Mouse (Mus musculus): ENCODE data around the gene Rtn2. TPM values are rescaled to one million over a fixed set of nuclear protein-coding genes. Genes with fewer than 3 reads are reported as not detected.
"Not testable (repeated sequence)": the region's sequence is repeated elsewhere in the genome, so short reads cannot be mapped to it uniquely, and the experiment has no call there.

Rtn2 gene
- polyA plus RNA-seq, 1 experiment from 2014 or later: 10.6 TPM

DNA sequence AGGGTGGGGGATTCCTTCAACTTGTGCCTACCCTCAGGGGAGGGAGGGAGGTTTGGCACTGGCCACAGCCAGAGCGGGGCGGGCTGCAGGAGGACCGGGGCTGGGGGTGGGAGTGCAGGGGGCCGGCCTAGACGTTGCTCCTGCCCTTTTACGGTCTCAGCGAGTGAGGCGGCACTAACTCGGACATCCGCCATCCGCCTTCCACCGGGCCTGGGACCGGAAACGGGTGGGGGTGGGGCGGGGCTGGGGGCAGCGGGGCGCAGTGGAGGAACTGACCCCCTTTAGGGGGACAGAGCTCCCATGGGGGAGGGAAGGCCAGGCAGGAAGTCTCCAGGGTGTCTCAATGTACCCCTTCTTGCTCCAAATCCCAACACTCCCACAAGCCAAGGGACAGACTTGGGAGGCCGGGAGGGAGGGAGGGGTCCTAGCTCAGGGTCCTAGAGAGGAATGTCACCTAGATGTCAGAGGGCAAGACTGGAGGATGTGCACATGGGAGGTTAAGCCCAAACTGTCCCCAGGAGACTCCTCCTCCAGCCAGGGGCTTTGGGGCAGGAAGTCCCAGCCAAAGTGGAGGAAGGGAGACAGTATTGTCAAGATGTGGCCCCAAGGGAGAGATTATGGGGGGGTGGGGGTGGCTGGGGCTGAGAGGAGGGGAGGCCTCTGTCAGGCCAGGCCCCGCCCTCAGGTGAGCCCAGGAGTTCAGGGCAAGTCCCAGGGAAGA, 12.5 kb upstream of the Rtn2 start:
- WGBS: under 1% methylated on average over 16 of the region's 19 CpGs
- H3K27me3 ChIP-seq (replicated peaks): no peaks in the 10 kb centered on the region
- peak overlapping the region; percentile 99 for H3K27ac ChIP-seq
- peak; percentile 52 for ATAC-seq (ENCODE audit: insufficient read depth, low FRiP score, low read depth)
- H3K4me1 ChIP-seq: peaks cover 34% of the 10 kb centered on the region
- H3K9me3 ChIP-seq: no peaks in the 10 kb centered on the region
- H3K36me3 ChIP-seq: peaks cover under 1% of the 10 kb centered on the region; the same call in 1 of the 2 replicates
- peak overlapping the region; percentile 93 for H3K4me2 ChIP-seq
- H3K4me3 ChIP-seq (replicated peaks): peak overlapping the region; percentile 100
- peak overlapping the region; percentile 97 for H3K9ac ChIP-seq

GRCm38 (mm10) chr7:19270509-19271237, 11.8 kb upstream of the Rtn2 start:
- Histone ChIP-seq H3K27ac (peak overlapping the region; percentile 99), H3K9ac (peak overlapping the region; percentile 97), H3K4me3 (replicated peaks) (peak overlapping the region; percentile 100), H3K4me1 (peaks cover 31% of the 10 kb centered on the region), H3K4me2 (peak overlapping the region; percentile 93), H3K27me3 (replicated peaks) (no peaks in the 10 kb centered on the region), H3K9me3 (no peaks in the 10 kb centered on the region), H3K36me3 (no peaks in the 10 kb centered on the region; the same call in 1 of the 2 replicates)
- no peak for ATAC-seq (ENCODE audit: insufficient read depth, low FRiP score, low read depth)
- WGBS: under 1% methylated on average over 20 of the region's 21 CpGs

GRCm38 (mm10) chr7:19271238-19272172, 10.9 kb upstream of the Rtn2 start, which contains the start of gene Vasp:
Gene Vasp (minus strand): TSS chr7:19271817.
- WGBS: under 1% methylated on average over 57 of the region's 62 CpGs
- H3K9ac ChIP-seq: peak within 1 kb of the TSS; percentile 97
- peak within 1 kb of the TSS; percentile 93 for H3K4me2 ChIP-seq
- no peaks in the 10 kb centered on the region for H3K36me3 ChIP-seq
- H3K27me3 ChIP-seq (replicated peaks): no peaks in the 10 kb centered on the region
- H3K4me3 ChIP-seq (replicated peaks): peak within 1 kb of the TSS; percentile 100
- H3K27ac ChIP-seq: peak within 1 kb of the TSS; percentile 99
- peak; percentile 75 for ATAC-seq (ENCODE audit: insufficient read depth, low FRiP score, low read depth)
- H3K9me3 ChIP-seq: no peaks in the 10 kb centered on the region
- H3K4me1 ChIP-seq: peaks cover 22% of the 10 kb centered on the region

- no peaks in the 10 kb centered on the region for H3K36me3 ChIP-seq
- WGBS: under 1% methylated on average over 34 of the region's 36 CpGs
- peak; percentile 65 for ATAC-seq (ENCODE audit: insufficient read depth, low FRiP score, low read depth)
Measured at GRCm38 (mm10) chr7:19272173-19272764, 10.2 kb upstream of the Rtn2 start.

DNA sequence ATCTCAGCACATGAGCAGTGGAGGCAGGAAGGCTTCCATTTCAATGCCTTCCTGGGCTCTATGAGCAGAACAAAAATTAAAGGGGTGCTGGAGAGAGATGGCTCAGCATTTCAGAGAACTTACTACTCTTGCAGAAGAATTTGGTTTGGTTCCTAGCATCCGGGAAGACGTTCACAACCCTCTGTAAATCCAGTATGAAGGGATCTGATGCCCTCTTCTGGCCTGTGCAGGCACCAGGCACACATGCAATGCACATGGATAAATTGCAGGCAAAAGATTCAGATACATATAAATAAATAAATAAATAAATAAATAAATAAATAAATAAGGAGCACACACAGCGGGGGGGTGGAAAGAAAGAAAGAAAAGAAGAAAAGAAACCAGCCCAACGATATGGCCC, 6.2 kb upstream of the Rtn2 start:
- no peak overlapping the region for H3K27ac ChIP-seq
- no peak for ATAC-seq (ENCODE audit: insufficient read depth, low FRiP score, low read depth)
- WGBS: 44% methylated on average over 4 of the region's 4 CpGs

More at GRCm38 (mm10) chr7:19272173-19272764, 10.2 kb upstream of the Rtn2 start:
- Histone ChIP-seq H3K27ac (peak overlapping the region; percentile 99), H3K4me3 (replicated peaks) (peak overlapping the region; percentile 100), H3K27me3 (replicated peaks) (no peaks in the 10 kb centered on the region), H3K4me1 (peaks cover 15% of the 10 kb centered on the region), H3K9ac (peak overlapping the region; percentile 97), H3K4me2 (peak overlapping the region; percentile 93), H3K9me3 (no peaks in the 10 kb centered on the region)

GRCm38 (mm10) chr7:19279052-19279451, 3.4 kb upstream of the Rtn2 start:
- Histone ChIP-seq H3K27ac (no peak overlapping the region), H3K9ac (no peak overlapping the region), H3K9me3 (no peaks in the 10 kb centered on the region), H3K4me1 (peaks cover 22% of the 10 kb centered on the region), H3K4me3 (replicated peaks) (peak overlapping the region; percentile 23; the same call in 1 of the 2 replicates), H3K27me3 (replicated peaks) (peaks cover 47% of the 10 kb centered on the region), H3K4me2 (peak overlapping the region; percentile 49), H3K36me3 (no peaks in the 10 kb centered on the region)
- WGBS: 5% methylated on average over 34 of the region's 34 CpGs
- no peak for ATAC-seq (ENCODE audit: insufficient read depth, low FRiP score, low read depth)

More for the DNA sequence above, 6.2 kb upstream of the Rtn2 start:
- H3K36me3 ChIP-seq: no peaks in the 10 kb centered on the region
- H3K4me2 ChIP-seq: no peak overlapping the region
- H3K4me1 ChIP-seq: peaks cover 7% of the 10 kb centered on the region
- H3K4me3 ChIP-seq (replicated peaks): no peak overlapping the region
- peaks cover 35% of the 10 kb centered on the region for H3K27me3 ChIP-seq (replicated peaks)
- no peaks in the 10 kb centered on the region for H3K9me3 ChIP-seq
- no peak overlapping the region for H3K9ac ChIP-seq

GRCm38 (mm10) chr7:19279581-19280114, 2.8 kb upstream of the Rtn2 start, which contains the start of gene Ppm1n:
Gene Ppm1n (minus strand): TSS chr7:19280064.
- Histone ChIP-seq H3K4me2 (peak within 1 kb of the TSS; percentile 49), H3K4me3 (replicated peaks) (peak within 1 kb of the TSS; percentile 23), H3K27me3 (replicated peaks) (peaks cover 47% of the 10 kb centered on the region), H3K9me3 (no peaks in the 10 kb centered on the region), H3K27ac (no peak within 1 kb of the TSS), H3K4me1 (peaks cover 22% of the 10 kb centered on the region), H3K9ac (no peak within 1 kb of the TSS), H3K36me3 (no peaks in the 10 kb centered on the region)
- ATAC-seq (ENCODE audit: insufficient read depth, low FRiP score, low read depth): no peak
- WGBS: under 1% methylated on average over 46 of the region's 46 CpGs

- H3K4me2 ChIP-seq: peak overlapping the region; percentile 98
- peaks cover 47% of the 10 kb centered on the region for H3K27me3 ChIP-seq (replicated peaks)
- not testable (repeated sequence) for H3K36me3 ChIP-seq; ATAC-seq (ENCODE audit: insufficient read depth, low FRiP score, low read depth); H3K9me3 ChIP-seq; H3K27ac ChIP-seq; H3K9ac ChIP-seq
- WGBS: 34% methylated on average over 6 of the region's 6 CpGs
- peak overlapping the region; percentile 52 for H3K4me3 ChIP-seq (replicated peaks)
- peaks cover 22% of the 10 kb centered on the region for H3K4me1 ChIP-seq
Measured at GRCm38 (mm10) chr7:19281680-19282304, 632 bp upstream of the Rtn2 start.

GRCm38 (mm10) chr7:19282791-19283405, 474 bp downstream of the Rtn2 start:
- Histone ChIP-seq H3K4me2 (peak overlapping the region; percentile 98), H3K27ac (0 out of 2 replicates have a peak overlapping the region, but pooled peaks have one; percentile 12), H3K9me3 (no peaks in the 10 kb centered on the region), H3K27me3 (replicated peaks) (peaks cover 44% of the 10 kb centered on the region), H3K4me3 (replicated peaks) (peak overlapping the region; percentile 52), H3K9ac (peak overlapping the region; percentile 23; the same call in 1 of the 2 replicates), H3K4me1 (peaks cover 22% of the 10 kb centered on the region), H3K36me3 (no peaks in the 10 kb centered on the region)
- ATAC-seq (ENCODE audit: insufficient read depth, low FRiP score, low read depth): peak; percentile 59
- WGBS: 2% methylated on average over 29 of the region's 35 CpGs

DNA sequence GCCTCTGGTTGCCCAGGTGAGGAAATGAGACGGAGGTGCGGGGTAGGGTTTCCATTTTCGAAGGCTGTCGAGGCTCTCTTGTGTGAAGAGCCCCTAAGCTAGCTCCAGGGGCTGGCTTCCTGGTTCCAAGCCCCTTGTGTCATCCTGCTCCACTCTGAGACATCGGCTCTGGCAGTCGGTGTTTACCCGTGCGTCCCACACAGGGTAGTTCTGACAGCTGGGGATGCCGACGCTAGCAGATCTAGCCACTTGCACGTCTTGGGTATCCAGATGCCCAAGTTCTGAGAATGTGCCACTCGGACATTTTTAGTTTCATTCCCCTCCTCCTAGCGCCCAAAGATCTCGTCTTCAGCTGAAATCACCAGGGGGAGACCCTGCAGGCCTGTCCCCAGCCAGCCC, 981 bp downstream of the Rtn2 start:
- Histone ChIP-seq H3K9me3 (no peaks in the 10 kb centered on the region), H3K36me3 (no peaks in the 10 kb centered on the region), H3K4me1 (peaks cover 22% of the 10 kb centered on the region), H3K9ac (no peak overlapping the region), H3K27me3 (replicated peaks) (peaks cover 39% of the 10 kb centered on the region), H3K4me3 (replicated peaks) (peak overlapping the region; percentile 52), H3K4me2 (peak overlapping the region; percentile 98), H3K27ac (no peak overlapping the region)
- 31% methylated on average over 14 of the region's 14 CpGs for WGBS
- ATAC-seq (ENCODE audit: insufficient read depth, low FRiP score, low read depth): no peak

Data from stomach, embryonic 15.5 days (tissue).